Mouse (Mus musculus): ENCODE data around the gene Slc22a20.

DNA sequence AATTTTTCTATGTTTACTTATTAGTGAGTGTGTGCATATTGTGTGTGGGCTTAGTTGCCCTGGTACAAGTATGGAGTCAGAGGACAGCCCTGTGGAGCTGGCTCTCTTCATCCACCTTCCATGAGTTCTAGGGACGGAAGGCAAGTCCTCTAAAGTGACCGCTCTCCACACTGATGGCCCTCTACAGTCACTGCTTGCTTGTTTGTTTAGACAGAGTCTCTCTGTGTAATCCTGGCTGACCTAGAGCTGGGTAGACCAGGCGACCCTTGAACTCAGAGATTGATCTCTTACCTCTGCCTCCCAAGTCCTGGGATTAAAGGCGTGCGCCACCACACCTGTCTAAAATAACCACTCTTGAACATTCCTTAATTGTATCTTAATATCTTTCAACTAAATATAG is 28.6 kb downstream of the Slc22a20 start:
- TF ChIP-seq CTCF (IDR thresholded peaks at IDR 0.05; ENCODE audit: low read depth) = no peak
- TF ChIP-seq EP300 (IDR thresholded peaks at IDR 0.05; ENCODE audit: low read depth) = no peak

Data from heart, postnatal 0 days (tissue).